Mouse (Mus musculus) thymus, adult 2 months (tissue): ENCODE measurements around the gene Nrp2. TPM values are rescaled to one million over a fixed set of nuclear protein-coding genes. Genes with fewer than 3 reads are reported as not detected.

Experiments used
- DNase-seq: peaks from one replicate; pipeline ENCODE4 v3.0.0; 2021
- H3K27ac ChIP-seq: fragments of 200-500 bp; 2 replicates; pipeline ENCODE4 v1.5.1; 2012; ENCODE audit warnings: low read length, control low read depth; ENCODE audit not compliant: control insufficient read depth, insufficient read depth
- H3K27me3 ChIP-seq: fragments of 200-500 bp; 2 replicates; pipeline ENCODE4 v1.6.1; 2012; ENCODE audit warnings: mild to moderate bottlenecking, low read length, moderate library complexity, mixed read lengths; ENCODE audit not compliant: control insufficient read depth, insufficient read depth
- H3K36me3 ChIP-seq: fragments of 200-500 bp; 2 replicates; pipeline ENCODE4 v1.6.1; 2012; ENCODE audit warnings: mild to moderate bottlenecking, low read length, moderate library complexity; ENCODE audit not compliant: control insufficient read depth, insufficient read depth
- H3K4me1 ChIP-seq: fragments of 200-500 bp; replicated peaks from 2 replicates; pipeline ENCODE4 v1.6.1; 2012; ENCODE audit warnings: low read length; ENCODE audit not compliant: control insufficient read depth, insufficient read depth
- H3K4me3 ChIP-seq: fragments of 200-500 bp; 2 replicates; pipeline ENCODE4 v1.5.1; 2012; ENCODE audit warnings: mild to moderate bottlenecking, low read length, control low read depth, moderate library complexity; ENCODE audit not compliant: control insufficient read depth, insufficient read depth
- CTCF ChIP-seq: fragments of 200-500 bp; IDR thresholded peaks from 2 replicates; pipeline ENCODE4 v1.5.1; 2012; ENCODE audit warnings: mild to moderate bottlenecking, control low read depth, low read length, moderate library complexity, borderline replicate concordance; ENCODE audit not compliant: control insufficient read depth, poor library complexity, insufficient read depth; ENCODE audit errors: extremely low read depth
- POLR2A ChIP-seq: fragments of 200-500 bp; IDR thresholded peaks from 2 replicates; pipeline ENCODE4 v1.6.1; 2012; ENCODE audit warnings: mild to moderate bottlenecking, low read length, control low read depth, moderate library complexity; ENCODE audit not compliant: control insufficient read depth, poor library complexity, insufficient read depth; ENCODE audit errors: extremely low read depth
- WGBS: fragments of 180-500 bp; shearing (Covaris S2); methylation state at CpG from one replicate; pipeline ENCODE4 v1.1.7; 2018; 5-methylcytosine and 5-hydroxymethylcytosine counted together
- polyA plus RNA-seq: library from polyadenylated mRNA; depleted of rRNA; stranded (reverse); fragments of >200 nt; gene quantifications from 2 replicates; pipeline ENCODE4 v1.2.3, GENCODE M21; 2012

Nrp2 gene
- polyA plus RNA-seq, 1 experiment: 5.7 TPM

DNA sequence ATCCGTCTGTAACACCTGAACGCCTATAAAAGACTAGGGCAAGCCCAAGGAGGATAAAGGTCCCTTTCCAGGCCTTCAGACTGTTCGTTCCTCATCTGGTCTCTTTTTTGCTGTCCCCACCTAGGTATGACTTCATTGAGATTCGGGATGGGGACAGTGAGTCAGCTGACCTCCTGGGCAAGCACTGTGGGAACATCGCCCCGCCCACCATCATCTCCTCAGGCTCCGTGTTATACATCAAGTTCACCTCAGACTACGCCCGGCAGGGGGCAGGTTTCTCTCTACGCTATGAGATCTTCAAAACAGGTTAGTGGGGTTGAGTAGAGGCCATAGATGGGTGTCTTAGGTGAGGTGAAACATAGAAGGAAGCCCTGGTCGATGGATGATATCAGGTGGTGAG is 35.1 kb downstream of the Nrp2 start:
- H3K36me3 ChIP-seq: no peaks in the 10 kb centered on the region
- H3K27me3 ChIP-seq: no peaks in the 10 kb centered on the region
- H3K27ac ChIP-seq: no peak overlapping the region
- TF ChIP-seq POLR2A: no peak
- no peak for TF ChIP-seq CTCF
- H3K4me3 ChIP-seq: no peak overlapping the region
- no peak for DNase-seq
- WGBS: 93% methylated on average over 11 of the region's 11 CpGs
- H3K4me1 ChIP-seq: no peaks in the 10 kb centered on the region

DNA sequence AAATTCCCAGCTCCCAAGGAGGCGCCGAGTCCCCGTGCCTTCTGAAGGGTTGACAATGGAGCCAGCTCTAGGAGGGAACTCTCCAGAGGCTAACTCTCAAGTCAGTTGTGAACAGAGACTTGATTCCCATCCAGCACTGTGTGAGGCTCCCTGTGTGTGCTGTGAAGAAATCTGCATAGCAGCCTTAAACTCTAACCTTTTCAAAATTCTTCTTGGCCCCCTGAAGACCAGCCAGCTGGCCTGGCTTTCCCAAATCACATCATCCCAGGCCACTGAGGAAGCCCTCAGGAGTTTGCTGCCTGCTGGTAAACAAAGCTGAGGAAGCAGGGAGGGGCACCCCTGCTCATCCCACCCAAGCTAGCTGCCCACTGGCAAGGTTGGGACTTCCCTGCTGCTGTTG is 39.0 kb downstream of the Nrp2 start:
- no peak overlapping the region for H3K4me3 ChIP-seq
- no peak for DNase-seq
- TF ChIP-seq CTCF (no peak), POLR2A (no peak)
- H3K4me1 ChIP-seq: no peaks in the 10 kb centered on the region
- H3K36me3 ChIP-seq: no peaks in the 10 kb centered on the region
- 92% methylated on average over 3 of the region's 3 CpGs for WGBS
- H3K27me3 ChIP-seq: no peaks in the 10 kb centered on the region
- H3K27ac ChIP-seq: no peak overlapping the region

DNA sequence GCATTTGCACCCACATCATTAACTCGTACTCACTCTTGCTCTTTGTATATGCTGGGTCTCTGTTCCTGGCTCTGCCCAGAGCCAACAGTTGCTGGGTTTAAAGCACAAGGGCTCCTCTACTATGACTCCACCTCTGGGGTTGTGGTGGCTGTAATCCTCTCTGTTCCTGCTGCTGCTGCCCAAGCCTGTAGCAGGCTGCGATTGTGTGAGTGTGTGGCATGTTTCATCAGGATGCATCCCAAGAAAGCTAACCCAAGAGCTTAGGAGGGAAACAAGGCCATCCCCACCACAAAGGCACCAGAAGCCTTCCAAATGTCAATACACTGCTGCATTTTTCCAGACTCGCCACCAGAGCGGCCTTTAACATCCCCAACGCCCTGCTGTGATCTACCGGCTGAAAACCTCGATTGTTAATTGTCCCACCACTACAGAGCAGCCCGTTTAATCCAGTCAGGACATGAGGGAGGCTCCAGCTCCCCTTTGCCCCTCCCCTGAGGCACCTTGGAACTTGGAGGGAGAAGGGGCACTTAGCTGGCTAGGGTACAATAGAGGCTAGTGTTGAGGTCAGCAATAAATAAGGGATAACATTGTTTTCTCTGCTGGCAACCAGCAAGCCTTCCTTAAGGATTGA is 40.1 kb downstream of the Nrp2 start:
- H3K4me1 ChIP-seq: no peaks in the 10 kb centered on the region

DNA sequence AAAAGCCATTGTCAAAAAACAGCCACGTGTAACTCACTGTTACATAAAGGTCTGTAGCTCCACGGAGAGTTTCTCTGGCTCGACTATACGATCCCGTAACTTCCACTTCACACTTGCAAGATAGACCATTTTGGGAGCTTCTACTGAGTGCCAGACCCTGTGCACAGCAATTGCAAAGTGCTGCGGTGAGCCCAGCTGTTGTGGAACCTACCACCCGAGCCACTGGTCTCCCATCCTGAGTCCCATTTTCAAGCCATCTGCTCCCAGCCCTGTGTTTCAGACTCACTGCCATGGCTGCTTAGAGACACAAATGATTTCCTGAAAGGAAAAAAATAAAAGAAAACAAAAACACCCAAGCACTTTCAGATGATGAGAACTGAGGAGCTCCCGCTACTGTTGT is 42.8 kb downstream of the Nrp2 start:
- no peak for DNase-seq
- 92% methylated on average over 8 of the region's 8 CpGs for WGBS

More for the DNA sequence above, 40.1 kb downstream of the Nrp2 start:
- no peak overlapping the region for H3K27ac ChIP-seq
- TF ChIP-seq POLR2A (no peak), CTCF (no peak)
- 77% methylated on average over 8 of the region's 8 CpGs for WGBS
- DNase-seq: no peak
- no peak overlapping the region for H3K4me3 ChIP-seq
- H3K36me3 ChIP-seq: no peaks in the 10 kb centered on the region
- no peaks in the 10 kb centered on the region for H3K27me3 ChIP-seq

DNA sequence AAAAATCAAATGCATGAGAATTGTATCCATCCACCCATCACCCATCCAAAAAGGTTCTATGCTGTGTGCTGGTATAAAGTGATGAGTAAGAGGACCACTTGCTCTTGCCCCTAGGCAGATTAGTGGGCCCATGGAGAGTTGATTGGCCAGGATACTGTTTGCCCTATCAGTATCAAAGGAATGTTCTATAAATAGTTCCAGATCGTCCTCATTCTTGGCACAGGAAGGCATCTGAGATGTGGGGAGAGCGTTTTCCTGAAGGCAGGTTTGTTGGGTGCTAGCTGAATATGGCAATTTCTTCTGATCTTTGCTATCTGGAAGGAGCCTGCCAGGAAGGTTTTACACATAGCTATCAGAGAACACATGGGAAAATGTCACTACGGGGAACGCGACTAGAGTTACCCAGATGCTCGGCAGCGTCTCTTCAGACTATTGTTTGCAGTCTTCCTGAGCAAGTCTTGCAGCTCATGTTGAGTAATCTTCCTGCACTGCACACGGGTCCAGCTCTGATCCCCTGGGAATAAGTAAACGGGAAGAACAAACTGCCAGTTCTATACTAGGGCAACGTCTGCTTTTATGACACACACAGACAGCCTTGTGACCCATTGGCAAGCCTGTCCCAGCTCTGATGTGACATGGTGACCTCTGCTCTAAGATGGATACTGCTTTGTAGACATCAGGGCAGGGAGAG is 44.5 kb downstream of the Nrp2 start:
- Histone ChIP-seq H3K4me1 (no peaks in the 10 kb centered on the region; the same call in 1 of the 2 replicates), H3K4me3 (no peak overlapping the region), H3K36me3 (no peaks in the 10 kb centered on the region), H3K27ac (no peak overlapping the region), H3K27me3 (no peaks in the 10 kb centered on the region)
- TF ChIP-seq CTCF (no peak), POLR2A (no peak)
- WGBS: 85% methylated on average over 10 of the region's 10 CpGs
- DNase-seq: no peak

More for the DNA sequence above, 42.8 kb downstream of the Nrp2 start:
- Histone ChIP-seq H3K27ac (no peak overlapping the region), H3K4me3 (no peak overlapping the region), H3K27me3 (no peaks in the 10 kb centered on the region), H3K36me3 (no peaks in the 10 kb centered on the region), H3K4me1 (no peaks in the 10 kb centered on the region)
- TF ChIP-seq CTCF (no peak), POLR2A (no peak)

DNA sequence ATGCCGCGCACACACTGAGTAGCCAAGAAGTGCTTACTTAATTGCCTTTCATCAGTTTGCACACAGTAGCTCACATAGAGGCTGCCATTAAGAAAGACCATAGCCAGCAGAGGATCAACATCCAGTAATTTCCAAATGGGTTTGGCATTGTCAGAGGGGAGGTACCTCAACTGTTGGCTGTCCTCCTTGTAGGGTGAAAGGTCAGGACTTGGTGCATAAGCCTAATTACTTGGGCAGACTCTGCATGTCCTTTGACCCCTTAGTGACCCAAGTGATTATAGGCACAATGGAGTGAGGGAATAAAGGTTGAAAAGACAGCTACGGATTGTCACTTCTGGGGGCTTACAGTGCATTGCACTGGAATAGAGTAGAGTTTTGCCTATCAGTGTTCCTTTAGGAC is 45.3 kb downstream of the Nrp2 start:
- no peak for DNase-seq
- WGBS: 97% methylated on average over 3 of the region's 3 CpGs
- no peaks in the 10 kb centered on the region; the same call in 1 of the 2 replicates for H3K4me1 ChIP-seq
- TF ChIP-seq CTCF (no peak), POLR2A (no peak)
- no peaks in the 10 kb centered on the region for H3K27me3 ChIP-seq
- H3K36me3 ChIP-seq: no peaks in the 10 kb centered on the region
- no peak overlapping the region for H3K4me3 ChIP-seq
- no peak overlapping the region for H3K27ac ChIP-seq
